Mouse (Mus musculus) ES-Bruce4 (cell line): ENCODE results near the gene Tex14. TPM values are rescaled to one million over a fixed set of nuclear protein-coding genes. Genes with fewer than 3 reads are reported as not detected.
"Not testable (repeated sequence)": the region's sequence is repeated elsewhere in the genome, so short reads cannot be mapped to it uniquely, and the experiment has no call there.

Source experiments
- H3K27ac ChIP-seq: 2 replicates; pipeline ENCODE4 v1.5.1; 2012; ENCODE audit warnings: low read length, inconsistent platforms; ENCODE audit not compliant: insufficient read depth
- H3K27me3 ChIP-seq: 2 replicates; pipeline ENCODE4 v1.6.1; 2012; ENCODE audit warnings: mild to moderate bottlenecking, low read length, inconsistent platforms; ENCODE audit not compliant: control insufficient read depth, poor library complexity, insufficient read depth, severe bottlenecking
- H3K36me3 ChIP-seq: 2 replicates; pipeline ENCODE4 v1.6.1; 2012; ENCODE audit warnings: inconsistent platforms, mild to moderate bottlenecking, low read length, moderate library complexity; ENCODE audit not compliant: control insufficient read depth, poor library complexity, insufficient read depth, severe bottlenecking
- H3K4me1 ChIP-seq: one replicate; pipeline ENCODE4 v1.8.1; 2011; ENCODE audit warnings: low read length; ENCODE audit not compliant: control insufficient read depth, insufficient read depth
- H3K4me3 ChIP-seq: 2 replicates; pipeline ENCODE4 v1.5.1; 2011; ENCODE audit warnings: low read depth, mild to moderate bottlenecking, low read length
- H3K9ac ChIP-seq: 2 replicates; pipeline ENCODE4 v1.6.1; 2012; ENCODE audit warnings: low read depth, mild to moderate bottlenecking, inconsistent platforms; ENCODE audit not compliant: poor library complexity, severe bottlenecking
- H3K9me3 ChIP-seq: replicated peaks from 2 replicates; pipeline ENCODE4 v1.6.1; 2012; ENCODE audit warnings: mild to moderate bottlenecking, low read length, inconsistent platforms; ENCODE audit not compliant: control insufficient read depth, poor library complexity, insufficient read depth, severe bottlenecking
- CTCF ChIP-seq: IDR thresholded peaks from one replicate; pipeline ENCODE4 v1.8.1; 2011; ENCODE audit warnings: low read depth, low read length
- EP300 ChIP-seq: IDR thresholded peaks from 2 replicates; pipeline ENCODE4 v1.6.1; 2011; ENCODE audit warnings: low read depth, low read length; ENCODE audit not compliant: insufficient read depth
- POLR2A ChIP-seq: IDR thresholded peaks from one replicate; pipeline ENCODE4 v1.8.1; 2011; ENCODE audit warnings: low read length; ENCODE audit not compliant: insufficient read depth
- polyA plus RNA-seq: library from polyadenylated mRNA; stranded (reverse); fragments of >200 nt; gene quantifications from 2 replicates; pipeline ENCODE4 v1.2.4, GENCODE M21; 2011; ENCODE audit warnings: low read depth; ENCODE audit not compliant: missing spikeins, insufficient read depth, insufficient read length

Gene Tex14
- polyA plus RNA-seq, 1 experiment, result 15.9 TPM

- H3K9ac ChIP-seq, H3K36me3 ChIP-seq, H3K4me1 ChIP-seq, H3K27me3 ChIP-seq, H3K4me3 ChIP-seq: not testable (repeated sequence)
- H3K27ac ChIP-seq, result peak overlapping the region; percentile 83
- H3K9me3 ChIP-seq, result peaks cover 15% of the 10 kb centered on the region
- TF ChIP-seq EP300, result peak; percentile 56; the same call in 1 of the 2 replicates
Measured at GRCm38 (mm10) chr11:87479172-87479571, 74.3 kb downstream of the Tex14 start.

DNA sequence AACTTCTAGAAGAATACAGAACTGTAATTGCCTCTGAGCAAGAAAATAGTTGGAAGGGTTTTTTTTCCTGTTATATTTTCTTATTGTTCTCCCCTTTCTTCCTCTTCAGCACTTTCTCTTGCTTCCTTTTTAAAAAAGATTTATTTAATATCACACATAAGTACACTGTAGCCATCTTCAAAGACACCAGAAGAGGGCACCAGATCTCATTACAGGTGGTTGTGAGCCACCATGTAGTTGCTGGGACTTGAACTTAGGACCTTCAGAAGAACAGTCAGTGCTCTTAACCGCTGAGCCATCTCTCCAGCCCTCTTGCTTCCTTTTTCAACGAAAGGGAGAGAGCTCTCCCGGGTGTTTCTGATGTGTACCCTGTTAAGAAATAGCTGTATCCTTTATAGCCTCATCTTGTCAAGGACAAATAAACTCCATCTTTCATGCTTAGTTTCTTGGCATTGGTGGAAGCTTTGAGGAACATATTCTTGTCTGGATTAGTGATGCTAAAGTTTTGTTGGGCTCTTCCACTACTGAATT is 79.0 kb downstream of the Tex14 start:
- Histone ChIP-seq H3K4me3 (no peak overlapping the region), H3K4me1 (peaks cover 1% of the 10 kb centered on the region), H3K36me3 (peaks cover 2% of the 10 kb centered on the region; the same call in 1 of the 2 replicates), H3K27ac (no peak overlapping the region), H3K27me3 (no peaks in the 10 kb centered on the region), H3K9ac (no peak overlapping the region), H3K9me3 (no peaks in the 10 kb centered on the region; the same call in 1 of the 2 replicates)
- no peak for TF ChIP-seq EP300
- TF ChIP-seq POLR2A, result no peak
- no peak for TF ChIP-seq CTCF

DNA sequence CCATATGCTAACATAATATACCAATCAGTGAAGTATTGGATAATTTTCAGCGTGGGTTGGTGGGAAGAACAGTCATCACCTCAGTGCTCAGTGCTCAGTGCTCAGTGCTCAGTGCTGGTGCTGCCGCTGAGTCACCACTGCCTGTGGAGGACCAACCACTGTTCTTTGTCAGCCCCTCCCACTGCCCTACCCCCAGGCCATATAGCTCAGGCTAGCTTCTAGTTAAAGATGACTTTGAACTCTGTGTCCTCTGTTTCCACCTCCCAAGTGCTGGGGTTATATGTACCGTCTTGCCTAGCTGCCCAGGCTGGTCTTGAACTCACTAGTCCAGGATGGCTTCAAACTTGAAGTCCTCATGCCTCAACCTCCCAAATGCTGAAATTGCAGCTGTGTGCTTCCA is 84.1 kb downstream of the Tex14 start:
- no peak for TF ChIP-seq CTCF
- 0 out of 2 replicates have a peak, but pooled peaks have one; percentile 52 for TF ChIP-seq EP300
- H3K4me3 ChIP-seq, result no peak overlapping the region
- H3K27me3 ChIP-seq, result no peaks in the 10 kb centered on the region
- H3K27ac ChIP-seq, result no peak overlapping the region
- no peaks in the 10 kb centered on the region for H3K9me3 ChIP-seq
- H3K9ac ChIP-seq, result no peak overlapping the region
- peaks cover 1% of the 10 kb centered on the region for H3K4me1 ChIP-seq
- peaks cover 2% of the 10 kb centered on the region; the same call in 1 of the 2 replicates for H3K36me3 ChIP-seq

DNA sequence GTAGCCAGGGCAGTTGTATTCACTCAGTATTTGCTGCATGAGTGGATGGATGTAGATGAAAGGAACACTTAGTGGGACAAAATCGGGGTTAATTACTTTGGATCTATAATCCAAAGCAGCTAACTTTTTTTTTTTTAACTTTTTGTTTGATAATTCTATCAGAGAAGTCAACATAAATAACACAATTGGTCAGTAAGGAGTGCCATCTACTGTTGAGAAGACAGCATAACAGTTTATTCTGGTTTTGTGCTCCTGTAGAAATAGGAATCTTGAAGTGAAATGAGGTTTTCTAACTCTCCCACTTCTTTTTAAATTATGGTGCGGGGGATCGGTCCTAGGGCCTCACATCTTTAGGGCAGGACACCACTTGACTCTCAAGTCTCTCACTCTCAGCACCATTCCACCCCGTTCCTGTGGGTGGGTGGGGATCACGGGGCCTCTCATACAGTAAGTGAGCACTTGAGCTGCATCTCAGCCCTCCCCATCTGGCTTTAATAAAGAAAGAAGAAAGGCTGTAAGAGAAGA is 99.9 kb downstream of the Tex14 start:
- H3K9me3 ChIP-seq, result no peaks in the 10 kb centered on the region
- H3K4me3 ChIP-seq, result no peak overlapping the region
- no peak overlapping the region for H3K9ac ChIP-seq
- no peaks in the 10 kb centered on the region for H3K36me3 ChIP-seq
- TF ChIP-seq CTCF (no peak), POLR2A (no peak)
- H3K27me3 ChIP-seq, result no peaks in the 10 kb centered on the region
- H3K4me1 ChIP-seq, result no peaks in the 10 kb centered on the region
- H3K27ac ChIP-seq, result no peak overlapping the region

DNA sequence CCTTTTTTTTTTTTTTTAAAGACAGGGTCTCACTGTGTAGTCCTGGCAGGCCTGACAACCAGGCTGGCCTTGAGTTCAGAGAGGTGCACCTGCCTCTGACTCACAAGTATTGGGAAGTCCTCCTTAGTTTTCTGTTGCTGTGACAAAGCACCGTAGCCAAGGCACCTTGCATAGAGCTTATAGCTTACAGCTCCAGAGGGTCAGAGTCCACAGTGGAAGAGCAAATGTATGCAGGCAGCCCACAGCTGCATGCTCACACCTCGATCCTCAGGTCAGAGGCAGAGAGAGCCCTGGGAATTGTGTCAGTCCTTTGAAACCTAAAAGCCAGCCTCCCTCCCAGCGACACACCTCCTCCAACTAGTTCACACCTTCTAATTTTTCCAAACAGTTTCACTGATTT is 101.6 kb downstream of the Tex14 start:
- no peaks in the 10 kb centered on the region for H3K9me3 ChIP-seq
- no peak overlapping the region for H3K27ac ChIP-seq
- H3K4me3 ChIP-seq, result no peak overlapping the region
- TF ChIP-seq EP300 (no peak), CTCF (no peak), POLR2A (no peak)
- no peak overlapping the region for H3K9ac ChIP-seq
- no peaks in the 10 kb centered on the region for H3K4me1 ChIP-seq
- H3K36me3 ChIP-seq, result no peaks in the 10 kb centered on the region
- H3K27me3 ChIP-seq, result no peaks in the 10 kb centered on the region

DNA sequence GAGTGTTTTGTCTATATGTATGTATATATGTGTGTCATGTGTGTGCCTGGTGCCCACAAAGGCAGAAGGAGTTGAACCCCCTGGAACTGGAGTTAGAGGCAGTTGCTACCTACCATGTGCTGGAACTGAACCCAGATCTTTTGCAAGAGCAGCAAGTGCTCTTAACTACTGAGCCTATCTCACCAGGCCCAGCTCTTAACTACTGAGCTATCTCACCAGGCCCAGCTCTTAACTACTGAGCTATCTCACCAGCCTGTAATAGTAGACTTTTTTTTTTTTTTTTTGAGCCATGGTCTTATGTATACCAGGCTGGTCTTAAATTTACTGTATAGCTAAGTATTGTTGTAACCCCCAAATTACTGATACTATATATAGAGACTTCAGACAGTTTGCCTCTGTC is 102.2 kb downstream of the Tex14 start:
- H3K27me3 ChIP-seq, result no peaks in the 10 kb centered on the region
- no peak overlapping the region for H3K9ac ChIP-seq
- H3K9me3 ChIP-seq, result no peaks in the 10 kb centered on the region
- TF ChIP-seq POLR2A (no peak), CTCF (no peak), EP300 (no peak)
- no peaks in the 10 kb centered on the region for H3K36me3 ChIP-seq
- no peak overlapping the region for H3K27ac ChIP-seq
- no peaks in the 10 kb centered on the region for H3K4me1 ChIP-seq
- H3K4me3 ChIP-seq, result no peak overlapping the region
